Mouse (Mus musculus) olfactory bulb, adult 2 months (tissue): Measurements from ENCODE around the gene Eya2. TPM values are rescaled to one million over a fixed set of nuclear protein-coding genes. Genes with fewer than 3 reads are reported as not detected.
A peak's percentile ranks its signal among the peaks of the same experiment; 100 is the strongest.
"Not testable (repeated sequence)": the region's sequence is repeated elsewhere in the genome, so short reads cannot be mapped to it uniquely, and the experiment has no call there.

Source experiments
- H3K27ac ChIP-seq: fragments of 200-500 bp; 2 replicates; pipeline ENCODE4 v1.5.1; 2012; ENCODE audit warnings: low read depth, low read length; ENCODE audit not compliant: insufficient read depth
- H3K4me1 ChIP-seq: fragments of 200-500 bp; 2 replicates; pipeline ENCODE4 v1.6.1; 2012; ENCODE audit warnings: low read length; ENCODE audit not compliant: control insufficient read depth, insufficient read depth
- H3K4me3 ChIP-seq: fragments of 200-500 bp; 2 replicates; pipeline ENCODE4 v1.5.1; 2012; ENCODE audit warnings: mild to moderate bottlenecking, low read depth, low read length, moderate library complexity; ENCODE audit not compliant: insufficient read depth
- CTCF ChIP-seq: fragments of 200-500 bp; IDR thresholded peaks from 2 replicates; pipeline ENCODE4 v1.5.1; 2012; ENCODE audit warnings: low read depth, mild to moderate bottlenecking, low read length, moderate library complexity; ENCODE audit not compliant: insufficient read depth
- POLR2A ChIP-seq: fragments of 200-500 bp; IDR thresholded peaks from 2 replicates; pipeline ENCODE4 v1.6.1; 2012; ENCODE audit warnings: mild to moderate bottlenecking, low read depth, low read length, moderate library complexity; ENCODE audit not compliant: insufficient read depth
- WGBS: fragments of 180-500 bp; shearing (Covaris S2); methylation state at CpG from one replicate; pipeline ENCODE4 v1.1.7; 2018; 5-methylcytosine and 5-hydroxymethylcytosine counted together
- polyA plus RNA-seq: library from polyadenylated mRNA; stranded (reverse); fragments of >200 nt; gene quantifications from 2 replicates; pipeline ENCODE4 v1.2.4, GENCODE M21; 2012; ENCODE audit warnings: low replicate concordance; ENCODE audit not compliant: missing spikeins, insufficient read depth, insufficient read length

The Eya2 gene
- polyA plus RNA-seq, 1 experiment: not detected

- H3K4me1 ChIP-seq: peaks cover 12% of the 10 kb centered on the region
- no peak overlapping the region for H3K4me3 ChIP-seq
- H3K27ac ChIP-seq: no peak overlapping the region
- 52% methylated on average over 7 of the region's 7 CpGs for WGBS
- TF ChIP-seq POLR2A (no peak), CTCF (no peak)
Observed at GRCm38 (mm10) chr2:165791026-165791425, 196.2 kb downstream of the Eya2 start.

DNA sequence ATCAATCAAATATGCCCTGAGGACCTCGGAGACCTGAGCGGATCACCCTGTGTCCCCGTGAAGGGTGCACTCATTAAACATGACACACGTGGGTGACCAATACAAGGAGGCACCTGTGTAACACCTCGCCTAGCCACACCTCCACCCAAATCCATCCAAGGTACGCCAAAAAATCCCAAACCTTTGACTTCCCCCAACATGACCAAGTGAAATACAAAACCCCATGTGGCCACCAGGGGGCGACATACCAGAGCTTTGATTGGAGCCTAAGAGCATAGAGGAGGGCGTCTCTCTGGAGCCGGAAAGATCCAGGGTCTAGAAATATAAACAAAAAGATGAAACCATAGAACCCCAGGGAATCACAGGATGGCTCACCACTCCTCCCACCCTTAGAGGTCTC, 196.8 kb downstream of the Eya2 start:
- no peak overlapping the region for H3K27ac ChIP-seq
- WGBS: 57% methylated on average over 9 of the region's 9 CpGs
- TF ChIP-seq POLR2A (no peak), CTCF (peak; percentile 62)
- H3K4me3 ChIP-seq: no peak overlapping the region
- H3K4me1 ChIP-seq: peaks cover 12% of the 10 kb centered on the region

DNA sequence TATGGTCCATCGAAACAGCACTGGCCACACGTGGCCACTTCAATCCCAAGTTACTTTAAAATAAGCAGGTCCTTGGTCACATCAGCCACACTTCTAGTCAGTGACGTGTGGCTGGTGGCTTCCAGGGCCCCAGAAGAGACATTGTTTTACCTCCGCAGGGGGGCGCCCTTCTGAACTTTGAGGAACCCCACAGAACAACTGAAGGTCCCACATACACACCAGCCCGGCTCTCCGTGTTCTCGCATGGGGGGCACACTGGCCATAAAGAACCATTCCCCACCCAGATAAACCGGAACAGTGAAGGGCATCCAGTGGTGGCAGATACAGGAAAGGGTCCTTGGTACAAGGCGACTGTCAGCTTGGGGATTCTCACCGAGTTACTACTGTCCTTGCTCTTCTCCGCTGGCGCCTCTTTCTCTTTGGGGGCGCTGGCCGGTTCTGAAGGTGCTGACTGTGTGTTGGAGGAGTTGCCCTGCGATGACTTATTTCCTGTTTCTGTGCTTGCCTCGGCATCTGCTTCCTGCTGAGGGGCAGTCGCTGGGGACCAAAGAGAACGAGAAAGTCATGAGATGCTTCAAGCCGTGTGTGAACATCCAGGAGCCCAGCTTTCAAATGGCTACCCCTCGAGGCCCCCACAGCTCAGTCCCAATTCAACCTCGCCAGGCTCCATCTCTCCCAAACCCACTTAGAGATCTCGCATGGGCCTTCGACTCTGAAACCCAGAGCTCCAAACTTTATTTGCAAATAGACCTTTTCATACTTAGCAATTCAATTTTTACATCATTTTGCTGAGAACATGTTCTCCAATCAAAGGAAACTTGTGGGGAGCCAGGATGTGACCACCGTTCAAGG, 197.8 kb downstream of the Eya2 start:
- peaks cover 8% of the 10 kb centered on the region for H3K4me1 ChIP-seq
- H3K27ac ChIP-seq: no peak overlapping the region
- H3K4me3 ChIP-seq: no peak overlapping the region
- WGBS: 85% methylated on average over 25 of the region's 25 CpGs
- no peak for TF ChIP-seq POLR2A
- no peak for TF ChIP-seq CTCF

DNA sequence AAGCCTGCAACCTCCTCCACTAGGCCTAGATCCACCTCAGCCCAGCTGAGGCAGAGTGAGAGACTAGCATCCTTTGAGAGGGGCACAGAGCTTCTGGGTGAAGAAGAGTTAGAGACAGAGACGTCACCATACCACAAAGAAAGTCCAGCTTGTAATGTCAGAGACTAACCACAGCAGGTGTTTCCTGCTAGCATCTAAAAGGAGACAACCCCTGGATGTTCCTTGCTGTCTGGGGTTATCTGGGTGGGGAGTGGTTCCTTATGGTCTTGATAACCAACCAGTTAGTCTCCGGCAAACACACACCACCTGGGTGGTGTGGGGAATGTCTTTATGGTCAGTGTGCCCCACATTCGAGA, 198.4 kb downstream of the Eya2 start:
- Histone ChIP-seq H3K27ac (no peak overlapping the region), H3K4me1 (0 out of 2 replicates have a peak, but pooled peaks cover 3% of the 10 kb centered on the region), H3K4me3 (no peak overlapping the region)
- TF ChIP-seq POLR2A (no peak), CTCF (no peak)
- 90% methylated on average over 3 of the region's 3 CpGs for WGBS

- Histone ChIP-seq H3K27ac (no peak overlapping the region), H3K4me1 (0 out of 2 replicates have a peak, but pooled peaks cover 6% of the 10 kb centered on the region), H3K4me3 (no peak overlapping the region)
- 72% methylated on average over 8 of the region's 8 CpGs for WGBS
- TF ChIP-seq CTCF (no peak), POLR2A (no peak)
Observed at GRCm38 (mm10) chr2:165797876-165798275, 203.0 kb downstream of the Eya2 start.

- not testable (repeated sequence) for H3K27ac ChIP-seq, H3K4me1 ChIP-seq, H3K4me3 ChIP-seq
- 97% methylated on average over 3 of the region's 3 CpGs for WGBS
Observed at GRCm38 (mm10) chr2:165800174-165800573, 205.3 kb downstream of the Eya2 start.

DNA sequence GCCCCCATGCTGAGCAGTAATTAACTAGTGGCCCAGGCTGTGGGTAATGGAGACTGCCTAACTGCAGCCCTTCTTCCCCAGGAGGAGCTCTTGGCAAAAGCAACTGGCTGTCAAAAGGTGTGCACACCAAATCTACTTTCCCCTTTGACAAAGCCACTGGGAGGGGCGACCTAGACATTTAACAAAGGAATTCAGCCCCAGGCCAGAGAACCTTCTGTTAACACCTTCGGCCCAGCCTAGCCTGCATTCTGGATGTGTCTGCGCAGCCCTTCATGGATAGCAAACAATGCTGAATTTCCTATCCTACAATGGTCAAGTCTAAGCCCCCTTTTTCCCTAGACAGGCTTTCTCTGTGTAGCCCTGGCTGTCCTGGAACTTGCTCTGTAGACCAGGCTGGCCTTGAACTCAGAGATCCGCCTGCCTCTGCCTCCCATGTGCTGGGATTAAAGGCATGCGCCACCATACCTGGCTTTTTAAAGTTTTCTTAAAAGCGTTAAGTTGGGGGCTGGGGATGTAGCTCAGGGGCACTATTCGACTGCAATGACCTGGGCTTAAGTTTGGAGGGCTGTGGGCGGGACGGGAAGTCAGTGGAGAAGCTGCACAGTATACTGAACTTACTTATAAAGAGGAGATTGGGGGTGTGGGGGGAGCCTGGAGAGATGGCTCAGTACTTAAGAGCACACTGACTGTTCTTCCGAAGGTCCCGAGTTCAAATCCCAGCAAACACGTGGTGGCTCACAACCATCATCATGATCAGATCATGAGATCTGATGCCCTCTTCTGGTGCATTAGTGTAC, 213.5 kb downstream of the Eya2 start:
- no peak overlapping the region for H3K27ac ChIP-seq
- peaks cover 3% of the 10 kb centered on the region; the same call in 1 of the 2 replicates for H3K4me1 ChIP-seq
- no peak for TF ChIP-seq POLR2A
- TF ChIP-seq CTCF: no peak
- WGBS: 93% methylated on average over 12 of the region's 12 CpGs
- H3K4me3 ChIP-seq: no peak overlapping the region

GRCm38 (mm10) chr2:165809091-165809490, 214.3 kb downstream of the Eya2 start:
- no peak for TF ChIP-seq CTCF
- no peak for TF ChIP-seq POLR2A
- no peak overlapping the region for H3K27ac ChIP-seq
- peaks cover 7% of the 10 kb centered on the region for H3K4me1 ChIP-seq
- H3K4me3 ChIP-seq: no peak overlapping the region
- WGBS: 94% methylated on average over 5 of the region's 5 CpGs

DNA sequence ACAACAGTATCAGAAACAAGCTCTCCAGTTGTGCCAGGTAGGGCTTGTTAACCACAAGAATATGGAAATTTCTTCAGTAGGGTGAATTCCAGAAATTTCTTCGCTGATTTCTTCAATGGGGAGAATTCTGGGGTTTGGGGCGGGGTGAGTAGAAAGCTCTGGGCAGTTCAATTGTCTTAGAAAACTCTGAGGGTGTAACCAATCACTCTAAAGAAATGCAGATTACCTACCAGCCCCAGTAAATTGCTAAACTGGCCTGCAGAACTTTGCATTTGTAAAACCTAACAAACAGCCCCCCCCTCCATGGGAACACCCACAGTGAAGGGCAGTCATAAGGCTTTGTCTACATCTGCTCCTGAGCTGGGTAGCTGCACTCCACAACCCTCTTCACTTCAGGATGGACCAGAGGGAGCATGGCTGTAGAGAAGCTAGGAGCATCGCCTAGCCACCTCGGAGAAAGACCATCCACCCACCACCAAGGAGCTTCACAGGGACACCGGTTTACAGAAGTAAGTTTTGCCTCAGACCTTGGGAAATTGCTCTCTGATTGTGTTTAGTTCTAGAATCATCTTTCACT, 215.2 kb downstream of the Eya2 start:
- Histone ChIP-seq H3K4me3 (no peak overlapping the region), H3K27ac (no peak overlapping the region), H3K4me1 (peaks cover 4% of the 10 kb centered on the region)
- TF ChIP-seq CTCF (no peak), POLR2A (no peak)
- WGBS: 82% methylated on average over 5 of the region's 5 CpGs
